Mouse (Mus musculus) lung, adult 2 months (tissue): Measurements from ENCODE around the gene St14. TPM values are rescaled to one million over a fixed set of nuclear protein-coding genes. Genes with fewer than 3 reads are reported as not detected.

Source experiments
- DNase-seq: peaks from one replicate; pipeline ENCODE4 v3.0.0; 2022
- H3K4me1 ChIP-seq: fragments of 200-500 bp; 2 replicates; pipeline ENCODE4 v1.6.1; 2011; ENCODE audit warnings: low read length; ENCODE audit not compliant: control insufficient read depth, insufficient read depth
- H3K4me3 ChIP-seq: fragments of 200-500 bp; replicated peaks from 2 replicates; pipeline ENCODE3; 2011; ENCODE audit warnings: low read depth, mild to moderate bottlenecking, control low read depth, low read length; ENCODE audit errors: extremely low read depth
- CTCF ChIP-seq: fragments of 200-500 bp; IDR thresholded peaks from 2 replicates; pipeline ENCODE4 v1.5.1; 2011; ENCODE audit warnings: mild to moderate bottlenecking, low read length, control low read depth; ENCODE audit not compliant: insufficient read depth
- POLR2A ChIP-seq: fragments of 200-500 bp; IDR thresholded peaks from 2 replicates; pipeline ENCODE4 v1.6.1; 2011; ENCODE audit warnings: low read depth, mild to moderate bottlenecking, control low read depth, low read length, borderline replicate concordance; ENCODE audit errors: extremely low read depth
- WGBS: fragments of 180-500 bp; shearing (Covaris S2); methylation state at CpG from one replicate; pipeline ENCODE4 v1.1.7; 2018; 5-methylcytosine and 5-hydroxymethylcytosine counted together
- polyA plus RNA-seq: library from polyadenylated mRNA; depleted of rRNA; stranded (reverse); fragments of >200 nt; gene quantifications from 2 replicates; pipeline ENCODE4 v1.2.3, GENCODE M21; 2012

The St14 gene
- polyA plus RNA-seq, 1 experiment: 47.2 TPM

- WGBS: 71% methylated on average over 4 of the region's 4 CpGs
- DNase-seq: no peak
- no peaks in the 10 kb centered on the region for H3K4me1 ChIP-seq
- TF ChIP-seq CTCF: no peak
- TF ChIP-seq POLR2A: no peak
- H3K4me3 ChIP-seq: no peak overlapping the region
Observed at GRCm38 (mm10) chr9:31088883-31089282, 42.8 kb downstream of the St14 start.

- Histone ChIP-seq H3K4me1 (no peaks in the 10 kb centered on the region), H3K4me3 (no peak overlapping the region)
- DNase-seq: no peak
- WGBS: 63% methylated on average over 3 of the region's 3 CpGs
- TF ChIP-seq POLR2A (no peak), CTCF (no peak)
Observed at GRCm38 (mm10) chr9:31088116-31088515, 43.5 kb downstream of the St14 start.

GRCm38 (mm10) chr9:31087466-31087865, 44.2 kb downstream of the St14 start:
- TF ChIP-seq CTCF (no peak), POLR2A (no peak)
- Histone ChIP-seq H3K4me3 (no peak overlapping the region), H3K4me1 (no peaks in the 10 kb centered on the region)
- WGBS: 75% methylated on average over 4 of the region's 4 CpGs
- DNase-seq: no peak

- TF ChIP-seq CTCF (no peak), POLR2A (no peak)
- 81% methylated on average over 7 of the region's 7 CpGs for WGBS
- Histone ChIP-seq H3K4me3 (no peak overlapping the region), H3K4me1 (0 out of 2 replicates have a peak, but pooled peaks cover 2% of the 10 kb centered on the region)
- DNase-seq: no peak
Observed at GRCm38 (mm10) chr9:31086754-31087145, 44.9 kb downstream of the St14 start.

- Histone ChIP-seq H3K4me1 (0 out of 2 replicates have a peak, but pooled peaks cover 2% of the 10 kb centered on the region), H3K4me3 (no peak overlapping the region)
- TF ChIP-seq POLR2A (no peak), CTCF (peak; percentile 67)
- WGBS: 27% methylated on average over 10 of the region's 10 CpGs
- DNase-seq: peak; percentile 51
Observed at GRCm38 (mm10) chr9:31086085-31086753, 45.4 kb downstream of the St14 start.

GRCm38 (mm10) chr9:31085556-31085955, 46.1 kb downstream of the St14 start:
- no peak for TF ChIP-seq CTCF
- TF ChIP-seq POLR2A: no peak
- 73% methylated on average over 5 of the region's 5 CpGs for WGBS
- Histone ChIP-seq H3K4me1 (0 out of 2 replicates have a peak, but pooled peaks cover 2% of the 10 kb centered on the region), H3K4me3 (no peak overlapping the region)
- no peak for DNase-seq

GRCm38 (mm10) chr9:31082771-31083170, 48.9 kb downstream of the St14 start:
- TF ChIP-seq POLR2A (no peak), CTCF (no peak)
- DNase-seq: no peak
- Histone ChIP-seq H3K4me3 (no peak overlapping the region), H3K4me1 (0 out of 2 replicates have a peak, but pooled peaks cover 2% of the 10 kb centered on the region)
- WGBS: 73% methylated on average over 6 of the region's 6 CpGs

GRCm38 (mm10) chr9:31082054-31082666, 49.5 kb downstream of the St14 start:
- H3K4me3 ChIP-seq: no peak overlapping the region
- H3K4me1 ChIP-seq: 0 out of 2 replicates have a peak, but pooled peaks cover 2% of the 10 kb centered on the region
- TF ChIP-seq CTCF: peak; percentile 78
- TF ChIP-seq POLR2A: no peak
- peak; percentile 71 for DNase-seq
- WGBS: 12% methylated on average over 15 of the region's 15 CpGs

GRCm38 (mm10) chr9:31080726-31081125, 50.9 kb downstream of the St14 start:
- WGBS: 56% methylated on average over 6 of the region's 6 CpGs
- Histone ChIP-seq H3K4me3 (no peak overlapping the region), H3K4me1 (0 out of 2 replicates have a peak, but pooled peaks cover 2% of the 10 kb centered on the region)
- TF ChIP-seq CTCF: no peak
- no peak for DNase-seq

GRCm38 (mm10) chr9:31074836-31075235, 56.8 kb downstream of the St14 start:
- WGBS: 88% methylated on average over 10 of the region's 10 CpGs
- no peak for DNase-seq
- Histone ChIP-seq H3K4me1 (no peaks in the 10 kb centered on the region), H3K4me3 (no peak overlapping the region)
- TF ChIP-seq CTCF (no peak), POLR2A (no peak)
